Mouse (Mus musculus): ENCODE measurements around the gene Afg1l. TPM values are rescaled to one million over a fixed set of nuclear protein-coding genes. Genes with fewer than 3 reads are reported as not detected.
A peak's percentile ranks its signal among the peaks of the same experiment; 100 is the strongest.

Afg1l gene
- polyA plus RNA-seq, 1 experiment from 2014 or later, result 7.4 TPM

- 89% methylated on average over 6 of the region's 6 CpGs for WGBS
- no peak for ATAC-seq (ENCODE audit: insufficient number of reproducible peaks, insufficient read depth, low FRiP score, low read depth)
These were observed 31.8 kb upstream of the Afg1l start for GRCm38 (mm10) chr10:42510141-42510540.

GRCm38 (mm10) chr10:42504096-42504710, 25.8 kb upstream of the Afg1l start:
- H3K27ac ChIP-seq (ENCODE audit: low read length), result no peak overlapping the region
- H3K9me3 ChIP-seq (ENCODE audit: control insufficient read depth, low read depth, low read length), result no peaks in the 10 kb centered on the region
- H3K4me2 ChIP-seq (replicated peaks; ENCODE audit: low read depth, low read length), result no peak overlapping the region
- no peak overlapping the region for H3K9ac ChIP-seq (replicated peaks; ENCODE audit: low read depth, low read length)
- no peak overlapping the region for H3K4me3 ChIP-seq (ENCODE audit: low read depth, low read length)
- no peaks in the 10 kb centered on the region for H3K27me3 ChIP-seq (ENCODE audit: control insufficient read depth, insufficient read depth, low read length)
- 85% methylated on average over 10 of the region's 10 CpGs for WGBS
- ATAC-seq (ENCODE audit: insufficient number of reproducible peaks, insufficient read depth, low FRiP score, low read depth), result no peak
- no peaks in the 10 kb centered on the region; the same call in 1 of the 2 replicates for H3K4me1 ChIP-seq (ENCODE audit: control insufficient read depth, insufficient read depth, low read length)
- H3K36me3 ChIP-seq (ENCODE audit: control insufficient read depth, insufficient read depth, low read length), result no peaks in the 10 kb centered on the region

More at GRCm38 (mm10) chr10:42510141-42510540, 31.8 kb upstream of the Afg1l start:
- H3K27ac ChIP-seq (ENCODE audit: low read length), result no peak overlapping the region
- no peak overlapping the region for H3K4me3 ChIP-seq (ENCODE audit: low read depth, low read length)
- peaks cover 3% of the 10 kb centered on the region; the same call in 1 of the 2 replicates for H3K36me3 ChIP-seq (ENCODE audit: control insufficient read depth, insufficient read depth, low read length)
- H3K27me3 ChIP-seq (ENCODE audit: control insufficient read depth, insufficient read depth, low read length), result no peaks in the 10 kb centered on the region
- no peak overlapping the region for H3K9ac ChIP-seq (replicated peaks; ENCODE audit: low read depth, low read length)
- H3K9me3 ChIP-seq (ENCODE audit: control insufficient read depth, low read depth, low read length), result no peaks in the 10 kb centered on the region
- no peaks in the 10 kb centered on the region for H3K4me1 ChIP-seq (ENCODE audit: control insufficient read depth, insufficient read depth, low read length)
- no peak overlapping the region for H3K4me2 ChIP-seq (replicated peaks; ENCODE audit: low read depth, low read length)

GRCm38 (mm10) chr10:42502349-42503111, 24.2 kb upstream of the Afg1l start:
- Histone ChIP-seq H3K4me2 (replicated peaks; ENCODE audit: low read depth, low read length) (peak overlapping the region; percentile 74), H3K4me1 (ENCODE audit: control insufficient read depth, insufficient read depth, low read length) (no peaks in the 10 kb centered on the region; the same call in 1 of the 2 replicates), H3K36me3 (ENCODE audit: control insufficient read depth, insufficient read depth, low read length) (no peaks in the 10 kb centered on the region), H3K9me3 (ENCODE audit: control insufficient read depth, low read depth, low read length) (no peaks in the 10 kb centered on the region), H3K27ac (ENCODE audit: low read length) (peak overlapping the region; percentile 98), H3K27me3 (ENCODE audit: control insufficient read depth, insufficient read depth, low read length) (no peaks in the 10 kb centered on the region), H3K4me3 (ENCODE audit: low read depth, low read length) (peak overlapping the region; percentile 89), H3K9ac (replicated peaks; ENCODE audit: low read depth, low read length) (peak overlapping the region; percentile 89)
- peak; percentile 34; the same call in 1 of the 2 replicates for ATAC-seq (ENCODE audit: insufficient number of reproducible peaks, insufficient read depth, low FRiP score, low read depth)
- under 1% methylated on average over 55 of the region's 55 CpGs for WGBS

- no peaks in the 10 kb centered on the region for H3K9me3 ChIP-seq (ENCODE audit: control insufficient read depth, low read depth, low read length)
- H3K27me3 ChIP-seq (ENCODE audit: control insufficient read depth, insufficient read depth, low read length), result no peaks in the 10 kb centered on the region
- peak within 1 kb of the TSS; percentile 74 for H3K4me2 ChIP-seq (replicated peaks; ENCODE audit: low read depth, low read length)
- ATAC-seq (ENCODE audit: insufficient number of reproducible peaks, insufficient read depth, low FRiP score, low read depth), result peak; percentile 98
- under 1% methylated on average over 68 of the region's 68 CpGs for WGBS
- peak within 1 kb of the TSS; percentile 89 for H3K4me3 ChIP-seq (ENCODE audit: low read depth, low read length)
- H3K9ac ChIP-seq (replicated peaks; ENCODE audit: low read depth, low read length), result peak within 1 kb of the TSS; percentile 89
- H3K27ac ChIP-seq (ENCODE audit: low read length), result peak within 1 kb of the TSS; percentile 98
- no peaks in the 10 kb centered on the region for H3K36me3 ChIP-seq (ENCODE audit: control insufficient read depth, insufficient read depth, low read length)
- no peaks in the 10 kb centered on the region; the same call in 1 of the 2 replicates for H3K4me1 ChIP-seq (ENCODE audit: control insufficient read depth, insufficient read depth, low read length)
These were observed 23.5 kb upstream of the Afg1l start, which contains the start of gene Snx3 for GRCm38 (mm10) chr10:42501775-42502348. TSS of gene Snx3 (plus strand) at chr10:42502030.

GRCm38 (mm10) chr10:42501161-42501560, 22.8 kb upstream of the Afg1l start:
- no peak for ATAC-seq (ENCODE audit: insufficient number of reproducible peaks, insufficient read depth, low FRiP score, low read depth)
- WGBS, result 82% methylated on average over 5 of the region's 5 CpGs
- Histone ChIP-seq H3K9ac (replicated peaks; ENCODE audit: low read depth, low read length) (no peak overlapping the region), H3K27me3 (ENCODE audit: control insufficient read depth, insufficient read depth, low read length) (no peaks in the 10 kb centered on the region), H3K27ac (ENCODE audit: low read length) (peak overlapping the region; percentile 98), H3K9me3 (ENCODE audit: control insufficient read depth, low read depth, low read length) (no peaks in the 10 kb centered on the region), H3K4me1 (ENCODE audit: control insufficient read depth, insufficient read depth, low read length) (no peaks in the 10 kb centered on the region; the same call in 1 of the 2 replicates), H3K4me2 (replicated peaks; ENCODE audit: low read depth, low read length) (peak overlapping the region; percentile 26; the same call in 1 of the 2 replicates), H3K36me3 (ENCODE audit: control insufficient read depth, insufficient read depth, low read length) (no peaks in the 10 kb centered on the region), H3K4me3 (ENCODE audit: low read depth, low read length) (peak overlapping the region; percentile 89; the same call in 1 of the 2 replicates)

- Histone ChIP-seq H3K4me1 (ENCODE audit: control insufficient read depth, insufficient read depth, low read length) (no peaks in the 10 kb centered on the region; the same call in 1 of the 2 replicates), H3K4me2 (replicated peaks; ENCODE audit: low read depth, low read length) (no peak overlapping the region), H3K27me3 (ENCODE audit: control insufficient read depth, insufficient read depth, low read length) (no peaks in the 10 kb centered on the region), H3K36me3 (ENCODE audit: control insufficient read depth, insufficient read depth, low read length) (no peaks in the 10 kb centered on the region), H3K4me3 (ENCODE audit: low read depth, low read length) (no peak overlapping the region), H3K27ac (ENCODE audit: low read length) (no peak overlapping the region; the same call in 1 of the 2 replicates), H3K9ac (replicated peaks; ENCODE audit: low read depth, low read length) (no peak overlapping the region), H3K9me3 (ENCODE audit: control insufficient read depth, low read depth, low read length) (no peaks in the 10 kb centered on the region)
- ATAC-seq (ENCODE audit: insufficient number of reproducible peaks, insufficient read depth, low FRiP score, low read depth), result no peak
- 92% methylated on average over 8 of the region's 8 CpGs for WGBS
These were observed 22.2 kb upstream of the Afg1l start for GRCm38 (mm10) chr10:42500611-42501010.

- H3K36me3 ChIP-seq (ENCODE audit: control insufficient read depth, insufficient read depth, low read length), result no peaks in the 10 kb centered on the region
- H3K4me1 ChIP-seq (ENCODE audit: control insufficient read depth, insufficient read depth, low read length), result no peaks in the 10 kb centered on the region
- H3K27ac ChIP-seq (ENCODE audit: low read length), result no peak overlapping the region
- no peaks in the 10 kb centered on the region for H3K9me3 ChIP-seq (ENCODE audit: control insufficient read depth, low read depth, low read length)
- H3K9ac ChIP-seq (replicated peaks; ENCODE audit: low read depth, low read length), result no peak overlapping the region
- H3K4me2 ChIP-seq (replicated peaks; ENCODE audit: low read depth, low read length), result no peak overlapping the region
- 35% methylated on average over 4 of the region's 4 CpGs for WGBS
- H3K27me3 ChIP-seq (ENCODE audit: control insufficient read depth, insufficient read depth, low read length), result no peaks in the 10 kb centered on the region
- no peak overlapping the region for H3K4me3 ChIP-seq (ENCODE audit: low read depth, low read length)
- ATAC-seq (ENCODE audit: insufficient number of reproducible peaks, insufficient read depth, low FRiP score, low read depth), result no peak
These were observed 14.6 kb upstream of the Afg1l start for GRCm38 (mm10) chr10:42493000-42493399.

GRCm38 (mm10) chr10:42492027-42492771, 13.8 kb upstream of the Afg1l start:
- Histone ChIP-seq H3K9ac (replicated peaks; ENCODE audit: low read depth, low read length) (no peak overlapping the region), H3K4me1 (ENCODE audit: control insufficient read depth, insufficient read depth, low read length) (no peaks in the 10 kb centered on the region), H3K36me3 (ENCODE audit: control insufficient read depth, insufficient read depth, low read length) (no peaks in the 10 kb centered on the region), H3K27me3 (ENCODE audit: control insufficient read depth, insufficient read depth, low read length) (no peaks in the 10 kb centered on the region), H3K27ac (ENCODE audit: low read length) (no peak overlapping the region), H3K4me3 (ENCODE audit: low read depth, low read length) (no peak overlapping the region), H3K4me2 (replicated peaks; ENCODE audit: low read depth, low read length) (no peak overlapping the region), H3K9me3 (ENCODE audit: control insufficient read depth, low read depth, low read length) (no peaks in the 10 kb centered on the region)
- 83% methylated on average over 10 of the region's 10 CpGs for WGBS
- ATAC-seq (ENCODE audit: insufficient number of reproducible peaks, insufficient read depth, low FRiP score, low read depth), result no peak

Data from stomach, embryonic 14.5 days (tissue).